Mouse (Mus musculus) G1E (cell line): ENCODE measurements at regions not wholly inside any gene's neighbourhood (a gene's known extent, or its start where the extent isn't known, plus 50 kb on each side); places are given as distances from the start of the nearest gene placed in this dataset.

Source experiments
- CTCF ChIP-seq: IDR thresholded peaks from 2 replicates; pipeline ENCODE4 v1.5.1; 2012; ENCODE audit warnings: low read depth, low read length, inconsistent platforms, mixed read lengths
- GATA1 ChIP-seq: IDR thresholded peaks from 2 replicates; pipeline ENCODE4 v1.6.1; 2012; ENCODE audit warnings: borderline replicate concordance, low read length, inconsistent platforms, mixed read lengths
- POLR2AphosphoS5 ChIP-seq: IDR thresholded peaks from 2 replicates; pipeline ENCODE4 v1.6.1; 2012; ENCODE audit warnings: low read depth, low read length, inconsistent platforms; ENCODE audit not compliant: insufficient replicate concordance

GRCm38 (mm10) chr11:84760622-84761196, 58.6 kb downstream of the Mrm1 start:
- TF ChIP-seq CTCF (no peak), POLR2AphosphoS5 (no peak), GATA1 (no peak)
